Mouse (Mus musculus) adrenal gland, adult 10 weeks (tissue): Measurements from ENCODE around the gene Pecr. TPM values are rescaled to one million over a fixed set of nuclear protein-coding genes. Genes with fewer than 3 reads are reported as not detected.

Experiments used
- polyA plus RNA-seq: library from polyadenylated mRNA; stranded (reverse); fragments of 350-450 nt; fragmentation: Illumina TruSeq; extraction: RNeasy Lipid Tissue Mini Kit (QIAGEN cat#74804); gene quantifications from one replicate; pipeline ENCODE4 v1.2.3, GENCODE M21; 2014; ENCODE audit warnings: low read depth, low replicate concordance

The Pecr gene
- polyA plus RNA-seq: 9.8 TPM

GRCm38 (mm10) chr1:72283992-72284485 lies at the start of gene Pecr, which contains the start of gene Tmem169:
Pecr (minus strand) TSS chr1:72284314.
Tmem169 (plus strand) TSS chr1:72284369.

GRCm38 (mm10) chr1:72307317-72307798 lies 23.2 kb upstream of the Pecr start, which contains the start of gene Xrcc5:
Xrcc5 (plus strand) TSS chr1:72307421.

GRCm38 (mm10) chr1:72211701-72212699 lies 72.1 kb downstream of the Pecr start, which contains the start of gene Mreg:
Mreg (minus strand) TSS chr1:72212307.

Other genes with a start within 250 kb of the Pecr start
- gene Mreg, start 72.0 kb downstream of the Pecr start, polyA plus RNA-seq: 1.8 TPM
- gene Tmem169, start 55 bp upstream of the Pecr start, polyA plus RNA-seq: 2.0 TPM
- 21.9 TPM for gene Xrcc5, start 23.1 kb upstream of the Pecr start, polyA plus RNA-seq